Mouse (Mus musculus) left cerebral cortex, adult 9 months (tissue): ENCODE measurements around the gene Gal3st4.

Source experiments
- DNase-seq, 2 experiments: peaks; one replicate each; pipeline ENCODE4 v3.0.0; 2022; ENCODE audit warnings: low spot score in 2 of 2

The Gal3st4 gene

GRCm38 (mm10) chr5:138272409-138272923 is at the start of gene Gal3st4:
Gal3st4 (minus strand) TSS chr5:138272840.
- DNase-seq = no peak

GRCm38 (mm10) chr5:138312795-138313194 is 40.2 kb upstream of the Gal3st4 start:
- no peak for DNase-seq

- no peak for DNase-seq
Measured at GRCm38 (mm10) chr5:138299613-138300012, 27.0 kb upstream of the Gal3st4 start.

GRCm38 (mm10) chr5:138294158-138294557 is 21.5 kb upstream of the Gal3st4 start:
- DNase-seq = no peak

GRCm38 (mm10) chr5:138291638-138292037 is 19.0 kb upstream of the Gal3st4 start:
- DNase-seq = no peak

- DNase-seq = no peak
Measured at GRCm38 (mm10) chr5:138287861-138288260, 15.2 kb upstream of the Gal3st4 start.

GRCm38 (mm10) chr5:138283540-138283939 is 10.9 kb upstream of the Gal3st4 start:
- no peak for DNase-seq

GRCm38 (mm10) chr5:138281798-138282197 is 9.2 kb upstream of the Gal3st4 start:
- no peak for DNase-seq

GRCm38 (mm10) chr5:138280829-138281228 is 8.2 kb upstream of the Gal3st4 start:
- DNase-seq = no peak

- no peak for DNase-seq
Measured at GRCm38 (mm10) chr5:138280425-138280768, 7.8 kb upstream of the Gal3st4 start.

- DNase-seq = peak; percentile 58 to 64
Measured at GRCm38 (mm10) chr5:138279585-138280424, 7.2 kb upstream of the Gal3st4 start, which contains the start of the genes Gm43720, Gpc2 and Stag3. Gm43720 (minus strand) TSS chr5:138279958. Gpc2 (minus strand) TSS chr5:138280005. Stag3 (plus strand) TSS chr5:138280240.

- no peak for DNase-seq
Measured at GRCm38 (mm10) chr5:138277994-138278393, 5.4 kb upstream of the Gal3st4 start.

GRCm38 (mm10) chr5:138275216-138276050 is 2.8 kb upstream of the Gal3st4 start:
- DNase-seq = no peak

- DNase-seq = no peak
Measured at GRCm38 (mm10) chr5:138274186-138274585, 1.5 kb upstream of the Gal3st4 start.

GRCm38 (mm10) chr5:138271232-138271631 is 1.4 kb downstream of the Gal3st4 start:
- no peak for DNase-seq

- no peak for DNase-seq
Measured at GRCm38 (mm10) chr5:138268980-138269379, 3.7 kb downstream of the Gal3st4 start.

- no peak for DNase-seq
Measured at GRCm38 (mm10) chr5:138267114-138267513, 5.5 kb downstream of the Gal3st4 start.

GRCm38 (mm10) chr5:138265712-138266111 is 6.9 kb downstream of the Gal3st4 start:
- no peak for DNase-seq

GRCm38 (mm10) chr5:138264207-138264578 is 8.4 kb downstream of the Gal3st4 start:
- DNase-seq = no peak

GRCm38 (mm10) chr5:138263260-138264206 is 9.1 kb downstream of the Gal3st4 start, which contains the start of gene BC037034:
BC037034 (minus strand) TSS chr5:138264033.
- DNase-seq = peak; percentile 69 to 91

- DNase-seq = no peak
Measured at GRCm38 (mm10) chr5:138262582-138263240, 9.9 kb downstream of the Gal3st4 start.
